Mouse (Mus musculus): Measurements from ENCODE around the gene Gpr179. TPM values are rescaled to one million over a fixed set of nuclear protein-coding genes. Genes with fewer than 3 reads are reported as not detected.
A peak's percentile ranks its signal among the peaks of the same experiment; 100 is the strongest.

Gene Gpr179
- polyA plus RNA-seq, 1 experiment from 2014 or later, result 0.30 TPM

GRCm38 (mm10) chr11:97336238-97336637 lies 15.6 kb downstream of the Gpr179 start:
- WGBS, result 56% methylated on average over 6 of the region's 6 CpGs
- H3K27ac ChIP-seq (replicated peaks; ENCODE audit: low read depth, low read length), result no peak overlapping the region

GRCm38 (mm10) chr11:97334400-97334799 lies 17.5 kb downstream of the Gpr179 start:
- Histone ChIP-seq H3K4me1 (ENCODE audit: control insufficient read depth, insufficient read depth, low read length) (no peaks in the 10 kb centered on the region), H3K27ac (replicated peaks; ENCODE audit: low read depth, low read length) (no peak overlapping the region), H3K27me3 (ENCODE audit: control insufficient read depth, insufficient read depth, low read length) (no peaks in the 10 kb centered on the region), H3K9ac (replicated peaks; ENCODE audit: low read length) (no peak overlapping the region), H3K9me3 (ENCODE audit: control insufficient read depth, low read length) (no peaks in the 10 kb centered on the region), H3K36me3 (ENCODE audit: control insufficient read depth, insufficient read depth, low read length) (peaks cover 11% of the 10 kb centered on the region), H3K4me2 (ENCODE audit: low read length) (no peak overlapping the region), H3K4me3 (replicated peaks; ENCODE audit: low read depth, low read length) (no peak overlapping the region)
- 83% methylated on average over 9 of the region's 9 CpGs for WGBS
- DNase-seq (no peak), ATAC-seq (ENCODE audit: low FRiP score, low TSS enrichment) (no peak)

More at GRCm38 (mm10) chr11:97336238-97336637, 15.6 kb downstream of the Gpr179 start:
- no peak for DNase-seq
- no peak for ATAC-seq (ENCODE audit: low FRiP score, low TSS enrichment)
- Histone ChIP-seq H3K27me3 (ENCODE audit: control insufficient read depth, insufficient read depth, low read length) (no peaks in the 10 kb centered on the region), H3K9me3 (ENCODE audit: control insufficient read depth, low read length) (no peaks in the 10 kb centered on the region), H3K4me1 (ENCODE audit: control insufficient read depth, insufficient read depth, low read length) (no peaks in the 10 kb centered on the region), H3K9ac (replicated peaks; ENCODE audit: low read length) (no peak overlapping the region; the same call in 1 of the 2 replicates), H3K4me3 (replicated peaks; ENCODE audit: low read depth, low read length) (no peak overlapping the region), H3K4me2 (ENCODE audit: low read length) (no peak overlapping the region), H3K36me3 (ENCODE audit: control insufficient read depth, insufficient read depth, low read length) (0 out of 2 replicates have a peak, but pooled peaks cover 3% of the 10 kb centered on the region)

GRCm38 (mm10) chr11:97333896-97334295 lies 18.0 kb downstream of the Gpr179 start:
- no peak overlapping the region for H3K4me2 ChIP-seq (ENCODE audit: low read length)
- H3K4me3 ChIP-seq (replicated peaks; ENCODE audit: low read depth, low read length), result no peak overlapping the region
- H3K9ac ChIP-seq (replicated peaks; ENCODE audit: low read length), result no peak overlapping the region
- no peaks in the 10 kb centered on the region for H3K9me3 ChIP-seq (ENCODE audit: control insufficient read depth, low read length)
- DNase-seq (no peak), ATAC-seq (ENCODE audit: low FRiP score, low TSS enrichment) (no peak)
- no peaks in the 10 kb centered on the region for H3K4me1 ChIP-seq (ENCODE audit: control insufficient read depth, insufficient read depth, low read length)
- no peaks in the 10 kb centered on the region for H3K27me3 ChIP-seq (ENCODE audit: control insufficient read depth, insufficient read depth, low read length)
- peaks cover 16% of the 10 kb centered on the region for H3K36me3 ChIP-seq (ENCODE audit: control insufficient read depth, insufficient read depth, low read length)
- no peak overlapping the region for H3K27ac ChIP-seq (replicated peaks; ENCODE audit: low read depth, low read length)
- 74% methylated on average over 1 of the region's 1 CpGs for WGBS

- H3K4me1 ChIP-seq (ENCODE audit: control insufficient read depth, insufficient read depth, low read length), result no peaks in the 10 kb centered on the region
- no peak overlapping the region for H3K4me3 ChIP-seq (replicated peaks; ENCODE audit: low read depth, low read length)
- no peaks in the 10 kb centered on the region for H3K9me3 ChIP-seq (ENCODE audit: control insufficient read depth, low read length)
- DNase-seq (no peak), ATAC-seq (ENCODE audit: low FRiP score, low TSS enrichment) (no peak)
- H3K9ac ChIP-seq (replicated peaks; ENCODE audit: low read length), result no peak overlapping the region
- H3K4me2 ChIP-seq (ENCODE audit: low read length), result no peak overlapping the region
- H3K27me3 ChIP-seq (ENCODE audit: control insufficient read depth, insufficient read depth, low read length), result no peaks in the 10 kb centered on the region
- 46% methylated on average over 9 of the region's 9 CpGs for WGBS
- H3K27ac ChIP-seq (replicated peaks; ENCODE audit: low read depth, low read length), result no peak overlapping the region
- H3K36me3 ChIP-seq (ENCODE audit: control insufficient read depth, insufficient read depth, low read length), result peaks cover 23% of the 10 kb centered on the region
Observed at GRCm38 (mm10) chr11:97333044-97333443, 18.8 kb downstream of the Gpr179 start.

GRCm38 (mm10) chr11:97331231-97332190 lies 20.4 kb downstream of the Gpr179 start:
- Histone ChIP-seq H3K9me3 (ENCODE audit: control insufficient read depth, low read length) (no peaks in the 10 kb centered on the region), H3K36me3 (ENCODE audit: control insufficient read depth, insufficient read depth, low read length) (peaks cover 31% of the 10 kb centered on the region), H3K9ac (replicated peaks; ENCODE audit: low read length) (no peak overlapping the region), H3K4me2 (ENCODE audit: low read length) (no peak overlapping the region), H3K4me1 (ENCODE audit: control insufficient read depth, insufficient read depth, low read length) (no peaks in the 10 kb centered on the region), H3K4me3 (replicated peaks; ENCODE audit: low read depth, low read length) (no peak overlapping the region), H3K27me3 (ENCODE audit: control insufficient read depth, insufficient read depth, low read length) (no peaks in the 10 kb centered on the region), H3K27ac (replicated peaks; ENCODE audit: low read depth, low read length) (no peak overlapping the region)
- DNase-seq (no peak), ATAC-seq (ENCODE audit: low FRiP score, low TSS enrichment) (no peak)
- WGBS, result 84% methylated on average over 12 of the region's 12 CpGs

GRCm38 (mm10) chr11:97330315-97330714 lies 21.6 kb downstream of the Gpr179 start:
- DNase-seq (no peak), ATAC-seq (ENCODE audit: low FRiP score, low TSS enrichment) (no peak)
- Histone ChIP-seq H3K36me3 (ENCODE audit: control insufficient read depth, insufficient read depth, low read length) (peaks cover 43% of the 10 kb centered on the region), H3K9ac (replicated peaks; ENCODE audit: low read length) (no peak overlapping the region), H3K27ac (replicated peaks; ENCODE audit: low read depth, low read length) (no peak overlapping the region), H3K4me2 (ENCODE audit: low read length) (no peak overlapping the region), H3K27me3 (ENCODE audit: control insufficient read depth, insufficient read depth, low read length) (no peaks in the 10 kb centered on the region), H3K4me3 (replicated peaks; ENCODE audit: low read depth, low read length) (no peak overlapping the region), H3K4me1 (ENCODE audit: control insufficient read depth, insufficient read depth, low read length) (no peaks in the 10 kb centered on the region), H3K9me3 (ENCODE audit: control insufficient read depth, low read length) (no peaks in the 10 kb centered on the region)
- WGBS, result 94% methylated on average over 1 of the region's 1 CpGs

- WGBS, result 25% methylated on average over 9 of the region's 9 CpGs
- no peak for ATAC-seq (ENCODE audit: low FRiP score, low TSS enrichment)
- H3K4me1 ChIP-seq (ENCODE audit: control insufficient read depth, insufficient read depth, low read length), result no peaks in the 10 kb centered on the region
- no peaks in the 10 kb centered on the region for H3K9me3 ChIP-seq (ENCODE audit: control insufficient read depth, low read length)
- H3K9ac ChIP-seq (replicated peaks; ENCODE audit: low read length), result no peak overlapping the region
- no peak overlapping the region for H3K4me3 ChIP-seq (replicated peaks; ENCODE audit: low read depth, low read length)
- no peak overlapping the region for H3K4me2 ChIP-seq (ENCODE audit: low read length)
- peaks cover 58% of the 10 kb centered on the region for H3K36me3 ChIP-seq (ENCODE audit: control insufficient read depth, insufficient read depth, low read length)
- no peak overlapping the region for H3K27ac ChIP-seq (replicated peaks; ENCODE audit: low read depth, low read length)
- DNase-seq, result peak; percentile 89
- no peaks in the 10 kb centered on the region for H3K27me3 ChIP-seq (ENCODE audit: control insufficient read depth, insufficient read depth, low read length)
Observed at GRCm38 (mm10) chr11:97328148-97328547, 23.7 kb downstream of the Gpr179 start.

- 68% methylated on average over 1 of the region's 1 CpGs for WGBS
- H3K27ac ChIP-seq (replicated peaks; ENCODE audit: low read depth, low read length), result no peak overlapping the region
- no peak overlapping the region for H3K4me3 ChIP-seq (replicated peaks; ENCODE audit: low read depth, low read length)
- no peak for ATAC-seq (ENCODE audit: low FRiP score, low TSS enrichment)
- H3K4me1 ChIP-seq (ENCODE audit: control insufficient read depth, insufficient read depth, low read length), result no peaks in the 10 kb centered on the region
- H3K9ac ChIP-seq (replicated peaks; ENCODE audit: low read length), result no peak overlapping the region
- no peak overlapping the region for H3K4me2 ChIP-seq (ENCODE audit: low read length)
- DNase-seq, result no peak
- no peaks in the 10 kb centered on the region for H3K9me3 ChIP-seq (ENCODE audit: control insufficient read depth, low read length)
- H3K36me3 ChIP-seq (ENCODE audit: control insufficient read depth, insufficient read depth, low read length), result peaks cover 55% of the 10 kb centered on the region
- H3K27me3 ChIP-seq (ENCODE audit: control insufficient read depth, insufficient read depth, low read length), result no peaks in the 10 kb centered on the region
Observed at GRCm38 (mm10) chr11:97325224-97325623, 26.7 kb downstream of the Gpr179 start.

Data from midbrain, embryonic 14.5 days (tissue).